Mouse (Mus musculus): ENCODE results near the gene Methig1. TPM values are rescaled to one million over a fixed set of nuclear protein-coding genes. Genes with fewer than 3 reads are reported as not detected.
A peak's percentile ranks its signal among the peaks of the same experiment; 100 is the strongest.
"Not testable (repeated sequence)": the region's sequence is repeated elsewhere in the genome, so short reads cannot be mapped to it uniquely, and the experiment has no call there.

Methig1 gene
- polyA plus RNA-seq, 1 experiment from 2014 or later: not detected

DNA sequence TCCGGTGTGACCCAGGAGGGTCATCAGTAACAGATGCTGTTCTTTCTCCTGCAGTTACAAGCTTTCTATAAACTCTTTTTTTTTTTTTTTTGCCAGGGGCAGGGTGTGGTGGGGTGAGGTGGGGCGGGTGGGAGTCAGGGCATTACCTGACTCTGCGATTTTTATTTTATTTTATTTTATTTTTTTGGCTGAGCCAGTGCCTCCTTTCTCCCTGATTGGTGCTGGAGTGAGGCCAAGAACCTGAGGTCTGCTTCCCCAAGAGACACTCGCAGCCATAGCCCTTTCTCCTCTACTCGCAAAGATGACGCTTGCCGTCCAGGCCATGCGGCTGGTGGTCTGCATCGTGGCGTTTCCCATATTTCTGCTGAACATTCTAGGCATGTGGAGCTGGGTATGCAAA, 18.3 kb upstream of the Methig1 start, which contains the start of gene Mettl7a3:
Gene Mettl7a3, plus strand, starts transcription at position 301 of the 400 bp plus-strand sequence.
- H3K27me3 ChIP-seq (ENCODE audit: control insufficient read depth, insufficient read depth, low read length): no peaks in the 10 kb centered on the region
- ATAC-seq (replicated peaks; ENCODE audit: extremely low read depth, insufficient read depth, low FRiP score): no peak
- H3K9me3 ChIP-seq (replicated peaks; ENCODE audit: control insufficient read depth, low read length): no peaks in the 10 kb centered on the region
- H3K4me1 ChIP-seq (ENCODE audit: control insufficient read depth, insufficient read depth, low read length): no peaks in the 10 kb centered on the region
- no peak within 1 kb of the TSS for H3K4me2 ChIP-seq (ENCODE audit: low read depth, low read length)
- no peaks in the 10 kb centered on the region for H3K36me3 ChIP-seq (ENCODE audit: control insufficient read depth, insufficient read depth)
- H3K9ac ChIP-seq (ENCODE audit: low read length): no peak within 1 kb of the TSS
- no peak within 1 kb of the TSS for H3K4me3 ChIP-seq (ENCODE audit: low read length)
- WGBS: 77% methylated on average over 10 of the region's 10 CpGs
- H3K27ac ChIP-seq (ENCODE audit: low read length): no peak within 1 kb of the TSS

DNA sequence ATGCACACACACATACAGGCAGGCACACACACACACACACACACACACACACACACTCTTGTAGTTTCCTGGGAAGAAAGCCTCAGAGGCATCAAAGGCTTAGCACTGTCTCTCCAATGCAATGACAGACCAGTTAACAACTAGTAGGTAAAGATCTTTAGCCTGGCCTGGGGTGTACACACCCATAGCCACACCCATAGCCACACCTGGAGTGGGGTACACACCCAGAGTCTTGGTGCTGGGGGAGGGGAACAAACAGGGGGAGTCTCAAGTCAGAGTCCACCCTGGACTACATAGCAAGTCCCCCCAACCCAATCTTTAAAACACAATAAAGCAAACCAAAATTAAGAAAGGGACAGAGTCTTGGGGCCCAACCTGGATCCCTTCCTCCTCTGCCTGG, 15.6 kb upstream of the Methig1 start:
- H3K4me3 ChIP-seq (ENCODE audit: low read length); H3K9me3 ChIP-seq (replicated peaks; ENCODE audit: control insufficient read depth, low read length); H3K4me1 ChIP-seq (ENCODE audit: control insufficient read depth, insufficient read depth, low read length); H3K27ac ChIP-seq (ENCODE audit: low read length); H3K4me2 ChIP-seq (ENCODE audit: low read depth, low read length); H3K36me3 ChIP-seq (ENCODE audit: control insufficient read depth, insufficient read depth); H3K27me3 ChIP-seq (ENCODE audit: control insufficient read depth, insufficient read depth, low read length); H3K9ac ChIP-seq (ENCODE audit: low read length); ATAC-seq (replicated peaks; ENCODE audit: extremely low read depth, insufficient read depth, low FRiP score): not testable (repeated sequence)

- not testable (repeated sequence) for H3K4me3 ChIP-seq (ENCODE audit: low read length); H3K9me3 ChIP-seq (replicated peaks; ENCODE audit: control insufficient read depth, low read length); ATAC-seq (replicated peaks; ENCODE audit: extremely low read depth, insufficient read depth, low FRiP score); H3K27me3 ChIP-seq (ENCODE audit: control insufficient read depth, insufficient read depth, low read length); H3K4me1 ChIP-seq (ENCODE audit: control insufficient read depth, insufficient read depth, low read length); H3K36me3 ChIP-seq (ENCODE audit: control insufficient read depth, insufficient read depth); H3K4me2 ChIP-seq (ENCODE audit: low read depth, low read length); H3K9ac ChIP-seq (ENCODE audit: low read length); H3K27ac ChIP-seq (ENCODE audit: low read length)
- WGBS: 27% methylated on average over 8 of the region's 10 CpGs
Measured at GRCm38 (mm10) chr15:100337847-100338246, 15.1 kb upstream of the Methig1 start.

DNA sequence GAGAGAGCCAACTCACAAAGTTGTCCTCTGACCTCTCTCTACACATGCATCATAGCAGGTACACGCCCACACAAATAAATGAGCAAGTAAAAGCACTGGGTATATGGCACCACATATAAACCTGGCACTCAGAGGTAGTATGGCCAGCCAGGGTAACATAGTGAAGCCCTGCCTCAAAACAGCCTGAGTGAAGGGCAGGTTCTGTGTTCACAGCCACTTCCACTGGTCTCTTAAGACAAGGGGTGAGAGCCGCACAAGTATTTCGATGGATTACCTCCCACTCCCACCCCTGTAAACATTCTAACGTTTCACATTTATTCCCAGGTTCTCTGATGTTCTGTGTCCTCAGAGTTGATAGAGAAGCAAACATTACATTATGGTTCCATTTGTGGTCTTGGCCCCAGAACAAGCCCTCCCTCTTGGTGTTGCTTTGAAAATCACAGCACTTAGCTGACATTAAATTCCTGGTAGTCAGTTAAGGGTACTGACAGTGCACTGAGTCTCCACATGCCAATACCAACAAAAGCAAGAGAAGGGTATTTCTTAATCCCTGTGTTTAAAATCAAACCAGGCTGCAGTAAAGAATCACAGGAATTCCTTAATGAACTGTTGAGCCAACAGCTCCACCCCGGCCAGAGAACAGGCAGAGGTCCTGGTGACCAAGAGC, 11.5 kb upstream of the Methig1 start:
- not testable (repeated sequence) for H3K9ac ChIP-seq (ENCODE audit: low read length); H3K9me3 ChIP-seq (replicated peaks; ENCODE audit: control insufficient read depth, low read length); ATAC-seq (replicated peaks; ENCODE audit: extremely low read depth, insufficient read depth, low FRiP score); H3K4me2 ChIP-seq (ENCODE audit: low read depth, low read length); H3K27ac ChIP-seq (ENCODE audit: low read length); H3K4me3 ChIP-seq (ENCODE audit: low read length); H3K36me3 ChIP-seq (ENCODE audit: control insufficient read depth, insufficient read depth); H3K4me1 ChIP-seq (ENCODE audit: control insufficient read depth, insufficient read depth, low read length); H3K27me3 ChIP-seq (ENCODE audit: control insufficient read depth, insufficient read depth, low read length)
- WGBS: 62% methylated on average over 4 of the region's 5 CpGs

DNA sequence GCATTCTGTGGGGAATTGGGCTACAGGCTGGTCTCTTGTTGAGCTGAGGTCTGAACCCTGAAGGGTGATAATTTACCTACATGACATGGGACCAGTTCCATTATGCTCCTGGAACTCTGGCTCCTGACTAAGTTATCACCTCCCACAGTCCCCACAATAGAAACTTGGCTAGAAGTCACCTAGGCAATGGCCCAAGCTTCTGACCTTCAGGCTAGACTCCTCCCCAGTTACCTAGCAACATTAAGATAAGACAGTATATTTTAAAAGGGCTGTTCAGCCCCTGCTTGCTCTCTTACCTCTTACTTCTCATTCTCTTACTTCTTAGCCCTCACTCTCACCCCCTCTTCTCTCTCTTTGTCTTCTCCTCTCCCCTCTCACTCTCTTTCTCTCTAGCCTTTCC, 7.5 kb upstream of the Methig1 start:
- ATAC-seq (replicated peaks; ENCODE audit: extremely low read depth, insufficient read depth, low FRiP score): no peak
- H3K4me2 ChIP-seq (ENCODE audit: low read depth, low read length): no peak overlapping the region
- H3K36me3 ChIP-seq (ENCODE audit: control insufficient read depth, insufficient read depth): no peaks in the 10 kb centered on the region
- H3K4me3 ChIP-seq (ENCODE audit: low read length): no peak overlapping the region
- no peak overlapping the region for H3K9ac ChIP-seq (ENCODE audit: low read length)
- no peaks in the 10 kb centered on the region for H3K27me3 ChIP-seq (ENCODE audit: control insufficient read depth, insufficient read depth, low read length)
- no peak overlapping the region for H3K27ac ChIP-seq (ENCODE audit: low read length)
- H3K9me3 ChIP-seq (replicated peaks; ENCODE audit: control insufficient read depth, low read length): peaks cover 4% of the 10 kb centered on the region; the same call in 1 of the 2 replicates
- H3K4me1 ChIP-seq (ENCODE audit: control insufficient read depth, insufficient read depth, low read length): peaks cover 4% of the 10 kb centered on the region

GRCm38 (mm10) chr15:100346761-100347160, 6.2 kb upstream of the Methig1 start:
- H3K27me3 ChIP-seq (ENCODE audit: control insufficient read depth, insufficient read depth, low read length): no peaks in the 10 kb centered on the region
- H3K27ac ChIP-seq (ENCODE audit: low read length): no peak overlapping the region
- H3K4me1 ChIP-seq (ENCODE audit: control insufficient read depth, insufficient read depth, low read length): peaks cover 11% of the 10 kb centered on the region
- no peak for ATAC-seq (replicated peaks; ENCODE audit: extremely low read depth, insufficient read depth, low FRiP score)
- H3K36me3 ChIP-seq (ENCODE audit: control insufficient read depth, insufficient read depth): no peaks in the 10 kb centered on the region
- H3K4me3 ChIP-seq (ENCODE audit: low read length): no peak overlapping the region
- H3K9ac ChIP-seq (ENCODE audit: low read length): no peak overlapping the region
- H3K9me3 ChIP-seq (replicated peaks; ENCODE audit: control insufficient read depth, low read length): peaks cover 4% of the 10 kb centered on the region; the same call in 1 of the 2 replicates
- no peak overlapping the region for H3K4me2 ChIP-seq (ENCODE audit: low read depth, low read length)
- 76% methylated on average over 14 of the region's 14 CpGs for WGBS

GRCm38 (mm10) chr15:100349496-100349895, 3.5 kb upstream of the Methig1 start:
- no peak for ATAC-seq (replicated peaks; ENCODE audit: extremely low read depth, insufficient read depth, low FRiP score)
- H3K27ac ChIP-seq (ENCODE audit: low read length): no peak overlapping the region
- H3K36me3 ChIP-seq (ENCODE audit: control insufficient read depth, insufficient read depth): no peaks in the 10 kb centered on the region
- H3K4me3 ChIP-seq (ENCODE audit: low read length): no peak overlapping the region
- no peak overlapping the region for H3K4me2 ChIP-seq (ENCODE audit: low read depth, low read length)
- H3K9me3 ChIP-seq (replicated peaks; ENCODE audit: control insufficient read depth, low read length): peaks cover 4% of the 10 kb centered on the region; the same call in 1 of the 2 replicates
- no peaks in the 10 kb centered on the region for H3K27me3 ChIP-seq (ENCODE audit: control insufficient read depth, insufficient read depth, low read length)
- H3K4me1 ChIP-seq (ENCODE audit: control insufficient read depth, insufficient read depth, low read length): peaks cover 13% of the 10 kb centered on the region
- no peak overlapping the region for H3K9ac ChIP-seq (ENCODE audit: low read length)
- WGBS: 26% methylated on average over 2 of the region's 2 CpGs

DNA sequence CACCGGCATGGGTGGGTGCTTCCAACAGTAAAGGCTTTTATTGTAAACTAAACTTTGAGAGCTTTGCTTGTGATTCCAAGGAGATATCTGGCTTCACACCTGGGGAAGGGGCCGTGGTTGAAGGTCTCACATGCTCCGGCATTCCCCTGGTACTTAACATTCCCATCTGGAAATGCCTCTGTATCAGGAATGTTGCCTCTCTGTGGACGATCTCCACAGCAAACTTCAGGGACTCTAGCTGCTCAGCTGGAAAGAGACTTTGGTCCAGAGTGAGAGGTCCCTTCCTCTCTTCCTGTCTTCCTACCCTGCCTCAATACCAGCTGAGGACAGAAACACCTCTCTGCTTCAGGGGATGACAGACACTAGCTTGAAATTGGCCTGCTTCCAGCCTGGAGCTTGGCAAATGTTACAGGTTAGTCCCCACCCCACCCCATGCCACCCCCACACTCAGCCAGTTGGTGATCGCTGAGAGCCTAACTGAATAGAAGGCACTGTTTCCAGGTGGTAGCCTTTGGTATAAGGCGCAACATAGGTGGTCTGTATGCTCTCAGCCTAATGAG, 1.4 kb upstream of the Methig1 start:
- no peaks in the 10 kb centered on the region for H3K36me3 ChIP-seq (ENCODE audit: control insufficient read depth, insufficient read depth)
- H3K27me3 ChIP-seq (ENCODE audit: control insufficient read depth, insufficient read depth, low read length): no peaks in the 10 kb centered on the region
- H3K4me2 ChIP-seq (ENCODE audit: low read depth, low read length): peak overlapping the region; percentile 12; the same call in 1 of the 2 replicates
- no peaks in the 10 kb centered on the region for H3K9me3 ChIP-seq (replicated peaks; ENCODE audit: control insufficient read depth, low read length)
- no peak overlapping the region for H3K4me3 ChIP-seq (ENCODE audit: low read length)
- no peak for ATAC-seq (replicated peaks; ENCODE audit: extremely low read depth, insufficient read depth, low FRiP score)
- WGBS: 38% methylated on average over 6 of the region's 6 CpGs
- no peak overlapping the region; the same call in 1 of the 2 replicates for H3K9ac ChIP-seq (ENCODE audit: low read length)
- H3K4me1 ChIP-seq (ENCODE audit: control insufficient read depth, insufficient read depth, low read length): peaks cover 13% of the 10 kb centered on the region
- no peak overlapping the region for H3K27ac ChIP-seq (ENCODE audit: low read length)

DNA sequence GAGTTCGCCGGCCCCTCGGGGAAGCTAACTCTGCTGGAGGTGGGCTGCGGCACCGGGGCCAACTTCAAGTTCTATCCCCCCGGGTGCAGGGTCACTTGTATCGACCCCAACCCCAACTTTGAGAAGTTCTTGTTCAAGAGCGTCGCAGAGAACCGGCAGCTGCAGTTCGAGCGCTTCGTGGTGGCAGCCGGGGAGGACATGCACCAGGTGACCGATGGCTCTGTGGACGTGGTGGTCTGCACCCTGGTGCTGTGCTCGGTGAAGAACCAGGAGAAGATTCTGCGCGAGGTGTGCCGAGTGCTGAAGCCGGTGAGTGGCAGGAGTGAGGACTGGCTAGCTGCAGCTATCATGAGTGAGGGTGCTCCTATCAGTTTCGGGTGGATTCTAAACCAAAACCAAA, 450 bp downstream of the Methig1 start:
- H3K27me3 ChIP-seq (ENCODE audit: control insufficient read depth, insufficient read depth, low read length); H3K36me3 ChIP-seq (ENCODE audit: control insufficient read depth, insufficient read depth); H3K9me3 ChIP-seq (replicated peaks; ENCODE audit: control insufficient read depth, low read length); H3K4me2 ChIP-seq (ENCODE audit: low read depth, low read length); ATAC-seq (replicated peaks; ENCODE audit: extremely low read depth, insufficient read depth, low FRiP score); H3K27ac ChIP-seq (ENCODE audit: low read length); H3K4me3 ChIP-seq (ENCODE audit: low read length); H3K9ac ChIP-seq (ENCODE audit: low read length): not testable (repeated sequence)
- 86% methylated on average over 12 of the region's 22 CpGs for whole genome bisulfite sequencing
- peaks cover 13% of the 10 kb centered on the region for H3K4me1 ChIP-seq (ENCODE audit: control insufficient read depth, insufficient read depth, low read length)

Data from heart, embryonic 16.5 days (tissue).